Mouse (Mus musculus) CH12F3 (cell line): ENCODE results near the gene Qprt.
"Not testable (repeated sequence)": the region's sequence is repeated elsewhere in the genome, so short reads cannot be mapped to it uniquely, and the experiment has no call there.

Experiments used
- in situ Hi-C: fragments of 300-500 bp; cut with MboI; formaldehyde crosslinking; loops from 2 replicates; pipeline ENCODE4 v1.14.3; 2020; ENCODE audit warnings: low sequenced_read_pairs

Gene Qprt

GRCm38 (mm10) chr7:127101451-127102016 is 20.5 kb downstream of the Qprt start:
- in situ Hi-C loops = loop anchor here (5.0 to 25.0 kb wide), 2 partner anchors 561 to 661 kb away; no protein-coding TSS in a partner anchor

GRCm38 (mm10) chr7:127099528-127099927 is 22.5 kb downstream of the Qprt start:
- in situ Hi-C loops = no loop called here

GRCm38 (mm10) chr7:127098950-127099349 is 23.1 kb downstream of the Qprt start:
- in situ Hi-C loops = no loop called here

- in situ Hi-C loops = no loop called here
These were observed 23.5 kb downstream of the Qprt start for GRCm38 (mm10) chr7:127098521-127098920.

GRCm38 (mm10) chr7:127096456-127096855 is 25.6 kb downstream of the Qprt start:
- in situ Hi-C loops = no loop called here

GRCm38 (mm10) chr7:127093914-127094313 is 28.1 kb downstream of the Qprt start:
- in situ Hi-C loops = no loop called here

- in situ Hi-C loops = no loop called here
These were observed 30.7 kb downstream of the Qprt start, which contains the start of gene AI467606 for GRCm38 (mm10) chr7:127091114-127091896. Gene AI467606, plus strand, starts transcription at chr7:127091359.

GRCm38 (mm10) chr7:127090154-127091113 is 31.6 kb downstream of the Qprt start:
- in situ Hi-C loops = no loop called here

GRCm38 (mm10) chr7:127088901-127089845 is 32.9 kb downstream of the Qprt start:
- in situ Hi-C loops = no loop called here

GRCm38 (mm10) chr7:127088083-127088482 is 33.9 kb downstream of the Qprt start:
- in situ Hi-C loops = no loop called here

- in situ Hi-C loops = not testable (repeated sequence)
These were observed 34.6 kb downstream of the Qprt start, which contains the start of gene Zg16 for GRCm38 (mm10) chr7:127087278-127088010. Gene Zg16, minus strand, starts transcription at chr7:127087328.

GRCm38 (mm10) chr7:127085751-127086150 is 36.3 kb downstream of the Qprt start:
- in situ Hi-C loops = not testable (repeated sequence)

GRCm38 (mm10) chr7:127084794-127085193 is 37.2 kb downstream of the Qprt start:
- in situ Hi-C loops = no loop called here

- in situ Hi-C loops = no loop called here
These were observed 38.3 kb downstream of the Qprt start for GRCm38 (mm10) chr7:127083689-127084088.

GRCm38 (mm10) chr7:127082995-127083394 is 39.0 kb downstream of the Qprt start:
- in situ Hi-C loops = no loop called here

- in situ Hi-C loops = no loop called here
These were observed 39.8 kb downstream of the Qprt start for GRCm38 (mm10) chr7:127082271-127082670.

GRCm38 (mm10) chr7:127080045-127080444 is 42.0 kb downstream of the Qprt start:
- in situ Hi-C loops = no loop called here

- in situ Hi-C loops = loop anchor here (5.0 kb wide), 1 partner anchor 300 kb away; the partner anchor contains the start of gene Ypel3
These were observed 44.3 kb downstream of the Qprt start for GRCm38 (mm10) chr7:127077692-127078091.

- in situ Hi-C loops = loop anchor here (5.0 kb wide), 1 partner anchor 299 kb away; the partner anchor contains the start of gene Ypel3
These were observed 45.8 kb downstream of the Qprt start for GRCm38 (mm10) chr7:127076188-127076587.
